Mouse (Mus musculus): ENCODE measurements around the gene Etl4.

DNA sequence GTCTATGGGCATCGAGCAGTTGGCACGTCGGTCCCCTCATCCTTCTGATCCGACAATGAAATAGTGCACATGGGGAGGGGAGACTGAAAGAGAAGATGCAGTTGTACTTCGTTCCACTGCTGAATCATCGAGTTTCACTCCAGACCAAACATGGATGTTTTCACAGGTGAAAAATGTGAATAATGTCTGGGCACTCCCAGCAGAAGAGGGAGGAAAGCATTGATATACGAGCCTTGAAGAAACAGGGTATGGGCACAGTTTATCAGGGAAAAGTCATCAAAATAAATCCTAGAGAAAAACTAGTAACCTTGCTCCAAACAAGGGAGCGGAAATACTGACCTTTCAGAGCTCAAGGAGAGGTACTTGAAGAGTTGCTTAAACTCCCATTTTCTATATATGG is 744.5 kb downstream of the Etl4 start:
- no peak for TF ChIP-seq CTCF (IDR thresholded peaks at IDR 0.05; ENCODE audit: low read depth, low read length)
- no peak for TF ChIP-seq POLR2A (IDR thresholded peaks at IDR 0.05; ENCODE audit: extremely low read depth, insufficient read depth, low read length)
